Mouse (Mus musculus) thymus, postnatal 0 days (tissue): Measurements from ENCODE around the gene Tifa. TPM values are rescaled to one million over a fixed set of nuclear protein-coding genes. Genes with fewer than 3 reads are reported as not detected.

ENCODE experiments used
- DNase-seq: peaks from one replicate; pipeline ENCODE4 v3.0.0-alpha.2; 2015; ENCODE audit warnings: low spot score
- polyA plus RNA-seq: library from polyadenylated mRNA; unstranded; fragments of >200 nt; fragmentation: Nextera tagmentation; extraction: Ambion mirVana; gene quantifications from 2 replicates; pipeline ENCODE4 v1.2.1, GENCODE M21; 2015

Tifa gene
- polyA plus RNA-seq, 1 experiment from 2014 or later: 11.6 TPM

DNA sequence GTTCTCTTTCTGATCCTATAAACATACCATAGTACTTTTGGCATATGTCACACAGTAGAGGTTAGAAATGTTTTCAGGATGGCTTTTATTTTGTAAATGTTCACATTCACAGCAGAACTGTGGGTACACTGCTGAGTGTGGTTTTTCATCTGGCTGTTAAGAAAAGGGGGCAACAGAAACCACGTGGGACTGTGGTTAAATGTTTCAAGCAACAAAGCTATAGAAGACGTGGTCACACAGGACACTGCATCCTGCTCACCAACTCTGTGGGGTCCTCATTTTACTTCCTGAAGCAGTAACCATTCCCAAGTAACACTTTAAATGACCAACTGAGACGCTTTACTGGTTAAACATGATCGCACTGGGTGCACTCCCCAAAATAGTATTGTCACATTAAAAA lies 72.9 kb downstream of the Tifa start:
- DNase-seq: peak; percentile 77

- peak; percentile 40 for DNase-seq
These were observed 74.0 kb downstream of the Tifa start for GRCm38 (mm10) chr3:127863571-127863970.

DNA sequence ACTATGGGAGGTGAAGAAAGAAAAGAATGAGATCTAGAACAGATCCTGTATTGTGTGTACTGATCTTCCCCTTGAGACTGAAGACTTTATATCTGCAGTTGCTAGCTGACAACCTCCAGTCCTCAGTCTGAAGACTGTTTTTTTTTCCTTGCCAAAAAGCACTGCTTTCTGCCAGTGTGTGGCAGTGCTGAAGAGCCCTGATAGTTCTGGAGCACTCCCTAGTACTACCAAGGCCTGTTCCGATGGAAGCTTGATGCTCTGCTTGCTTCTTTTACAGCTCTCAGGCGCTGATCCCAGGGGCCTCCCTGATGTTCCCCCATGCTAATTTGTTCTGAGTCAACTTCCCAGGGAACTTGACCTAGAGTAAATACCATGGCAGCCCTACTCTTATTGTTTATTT lies 74.6 kb downstream of the Tifa start:
- DNase-seq: no peak

- peak; percentile 60 for DNase-seq
These were observed 78.6 kb downstream of the Tifa start for GRCm38 (mm10) chr3:127868046-127868758.

DNA sequence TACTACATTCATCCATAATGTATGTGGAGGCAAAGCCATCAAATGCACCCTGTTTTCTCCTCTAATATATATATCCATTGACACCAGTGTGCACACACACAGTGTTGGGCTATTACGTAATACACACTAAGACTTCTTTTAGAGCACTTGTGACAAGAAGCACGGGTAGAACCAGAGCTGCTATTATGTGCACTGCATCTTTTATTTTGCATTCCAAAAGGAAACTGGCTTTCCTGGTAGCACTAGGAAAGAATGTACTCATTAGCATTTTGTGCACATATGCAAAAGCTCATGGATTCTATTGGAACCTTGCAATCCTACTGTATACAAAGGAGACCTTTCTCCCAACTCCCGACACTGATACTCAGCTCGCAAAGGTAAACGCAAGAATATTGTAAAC lies 79.3 kb downstream of the Tifa start:
- DNase-seq: no peak

DNA sequence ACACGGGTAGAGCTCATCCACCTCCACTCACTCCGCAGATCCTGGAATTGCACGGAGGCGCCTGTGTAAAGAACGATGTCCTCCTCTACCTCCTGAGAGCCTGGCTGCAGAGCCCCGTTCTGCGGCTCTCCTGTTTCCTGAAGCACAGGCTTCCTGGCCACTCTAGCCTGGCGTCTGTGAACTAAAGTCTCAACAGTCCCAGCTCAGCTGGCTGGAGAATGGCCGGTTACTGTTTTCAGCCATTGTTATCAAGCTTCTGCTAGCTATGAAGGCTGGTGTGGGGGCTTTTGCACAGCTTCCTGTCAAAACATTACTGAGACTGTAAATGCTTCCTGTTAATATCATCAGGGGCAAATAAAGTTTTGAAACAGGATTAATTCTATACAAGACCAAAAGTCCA lies 82.0 kb downstream of the Tifa start:
- DNase-seq: no peak

- no peak for DNase-seq
These were observed 84.8 kb downstream of the Tifa start for GRCm38 (mm10) chr3:127874254-127874883.

- DNase-seq: no peak
These were observed 85.5 kb downstream of the Tifa start for GRCm38 (mm10) chr3:127875059-127875458.

- DNase-seq: no peak
These were observed 85.9 kb downstream of the Tifa start for GRCm38 (mm10) chr3:127875509-127875908.

DNA sequence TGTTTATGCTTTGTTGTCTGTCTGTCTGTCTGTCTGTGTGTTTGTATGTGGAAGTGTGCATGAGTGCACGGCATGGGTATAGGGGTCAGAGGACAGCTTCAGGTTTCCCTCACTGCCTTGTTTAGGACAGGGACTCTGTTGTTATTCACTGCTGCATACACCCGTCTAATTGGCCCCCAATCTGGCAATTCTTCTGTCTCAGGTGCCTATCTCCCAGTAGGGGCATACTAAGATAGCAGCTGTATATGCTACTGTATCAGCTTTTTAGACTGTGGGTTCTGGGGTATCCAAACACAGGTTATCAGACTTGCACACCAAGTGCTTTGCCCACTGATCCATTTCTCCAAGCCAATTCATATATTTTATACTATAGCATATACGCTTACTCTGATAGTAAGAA lies 90.4 kb downstream of the Tifa start:
- DNase-seq: no peak

DNA sequence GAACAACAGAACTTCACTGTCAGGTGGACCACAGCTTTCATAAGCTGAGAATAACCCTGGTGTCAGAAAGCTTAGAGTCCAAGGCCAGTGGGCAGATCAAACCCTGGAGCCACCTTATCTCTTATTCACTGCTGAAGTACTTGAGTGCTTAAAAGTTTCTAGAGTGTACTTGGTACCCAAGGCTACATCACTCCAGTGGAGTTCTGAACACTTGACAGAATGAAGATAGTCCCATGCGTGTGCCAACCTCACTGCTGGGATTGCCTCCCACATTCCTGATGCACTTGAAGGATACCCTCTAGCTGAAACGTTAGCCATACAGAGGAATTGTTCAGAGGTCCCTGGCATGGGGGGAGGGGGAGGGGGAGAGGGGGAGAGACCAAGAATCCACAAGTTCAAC lies 92.1 kb downstream of the Tifa start:
- DNase-seq: no peak

Other genes starting within 250 kb of the Tifa start
- gene Larp7, start 236.5 kb upstream of the Tifa start, polyA plus RNA-seq: 58.7 and 59.8 TPM in 2 replicates
- gene Zgrf1, start 236.3 kb upstream of the Tifa start, polyA plus RNA-seq: 4.5 and 4.9 TPM in 2 replicates
- not detected in 2 replicates for gene Neurog2, start 156.7 kb upstream of the Tifa start, polyA plus RNA-seq
- 0.58 and 0.83 TPM in 2 replicates for gene Alpk1, start 9.3 kb upstream of the Tifa start, polyA plus RNA-seq
- gene Ap1ar, start 47.7 kb downstream of the Tifa start, polyA plus RNA-seq: 26.3 and 32.4 TPM in 2 replicates
- gene Fam241a, start 106.5 kb downstream of the Tifa start, polyA plus RNA-seq: 18.6 and 21.8 TPM in 2 replicates